In genomic region chr4:135453572-135453971, GRCm38 (mm10) we compare ENCODE assay signal across 14 mouse cellular contexts. TPM values are rescaled to one million over a fixed set of nuclear protein-coding genes. Genes with fewer than 3 reads are reported as not detected.
A peak's percentile ranks its signal among the peaks of the same experiment; 100 is the strongest.
DNase-seq lines count a peak whose midpoint lies in the region; ATAC-seq lines count a peak whose summit lies in the region.
"Had no signal": no experiment of that assay in that cellular context is flagged by ENCODE, and none has a peak within 500 bp of the region (broad histone marks: within the 10 kb centered on the region; RNA-seq: fewer than 3 reads in every experiment).

No protein-coding gene starts in this region.

- H3K4me2 ChIP-seq in embryonic facial prominence, embryonic 13.5 days: no peak overlapping the region
- no peak overlapping the region for H3K4me2 ChIP-seq in liver, embryonic 11.5 days
- H3K4me2 ChIP-seq: embryonic facial prominence, embryonic 12.5 days; forebrain, embryonic 13.5 days had no signal

- H3K9me3 ChIP-seq in embryonic facial prominence, embryonic 13.5 days: no peaks in the 10 kb centered on the region
- H3K9me3 ChIP-seq in embryonic facial prominence, embryonic 10.5 days: no peaks in the 10 kb centered on the region
- H3K9me3 ChIP-seq in liver, embryonic 11.5 days (ENCODE audit: control insufficient read depth, low read length): no peaks in the 10 kb centered on the region
- H3K9me3 ChIP-seq: embryonic facial prominence, embryonic 12.5 days; forebrain, embryonic 13.5 days had no signal

- ATAC-seq in embryonic facial prominence, embryonic 13.5 days (ENCODE audit: insufficient number of reproducible peaks, insufficient read depth, low FRiP score, low TSS enrichment, low read depth): no peak
- no peak for ATAC-seq in liver, embryonic 11.5 days (replicated peaks; ENCODE audit: low FRiP score)
- ATAC-seq: forebrain, embryonic 13.5 days had no signal

- 0 out of 2 replicates have a peak overlapping the region, but pooled peaks have one; percentile 32 for H3K9ac ChIP-seq in embryonic facial prominence, embryonic 13.5 days
- 0 out of 2 replicates have a peak overlapping the region, but pooled peaks have one; percentile 9 for H3K9ac ChIP-seq in liver, embryonic 11.5 days (ENCODE audit: low read depth, low read length)
- H3K9ac ChIP-seq: embryonic facial prominence, embryonic 12.5 days; forebrain, embryonic 13.5 days had no signal

- no peaks in the 10 kb centered on the region for H3K27me3 ChIP-seq in embryonic facial prominence, embryonic 13.5 days
- H3K27me3 ChIP-seq in embryonic facial prominence, embryonic 10.5 days (replicated peaks; ENCODE audit: low read depth, poor library complexity, severe bottlenecking): no peaks in the 10 kb centered on the region
- H3K27me3 ChIP-seq in liver, embryonic 11.5 days (replicated peaks; ENCODE audit: control insufficient read depth, insufficient read depth, low read length): no peaks in the 10 kb centered on the region
- H3K27me3 ChIP-seq: embryonic facial prominence, embryonic 12.5 days; forebrain, embryonic 13.5 days had no signal

- 71% methylated on average over 12 of the region's 12 CpGs for WGBS in embryonic facial prominence, embryonic 13.5 days
- WGBS in embryonic facial prominence, embryonic 10.5 days: 78% methylated on average over 12 of the region's 12 CpGs
- 79% methylated on average over 12 of the region's 12 CpGs for WGBS in liver, embryonic 11.5 days

- H3K4me1 ChIP-seq in embryonic facial prominence, embryonic 13.5 days: peaks cover 12% of the 10 kb centered on the region
- H3K4me1 ChIP-seq in embryonic facial prominence, embryonic 10.5 days: peaks cover 24% of the 10 kb centered on the region
- peaks cover 13% of the 10 kb centered on the region for H3K4me1 ChIP-seq in liver, embryonic 11.5 days (replicated peaks; ENCODE audit: control insufficient read depth, insufficient read depth, low read length)

- intact Hi-C loops in gastrocnemius, postnatal 14 days (cut with DNase I; ENCODE audit: low total_unique reads): no loop called here

- H3K27ac ChIP-seq in embryonic facial prominence, embryonic 13.5 days: no peak overlapping the region
- H3K27ac ChIP-seq in embryonic facial prominence, embryonic 10.5 days (replicated peaks): no peak overlapping the region
- H3K27ac ChIP-seq in liver, embryonic 11.5 days (ENCODE audit: low read depth, low read length): no peak overlapping the region
- H3K27ac ChIP-seq: embryonic facial prominence, embryonic 12.5 days; forebrain, embryonic 13.5 days; macrophage had no signal

- DNase-seq in embryonic facial prominence, embryonic 10.5 days (ENCODE audit: low spot score): no peak
- DNase-seq in liver, embryonic 11.5 days (ENCODE audit: low spot score): no peak
- DNase-seq in liver: no peak
- DNase-seq in kidney, postnatal 10 days: peak; percentile 37
- peak; percentile 32 for DNase-seq in lung, postnatal 36 days
- DNase-seq in cerebellum, adult 18-20 months: no peak
- DNase-seq in gastrocnemius, postnatal 14 days: no peak
- DNase-seq: cerebellum, postnatal 14 days; gastrocnemius, postnatal 25 days; heart, postnatal 14 days had no signal

- H3K4me3 ChIP-seq in embryonic facial prominence, embryonic 13.5 days: no peak overlapping the region
- H3K4me3 ChIP-seq in embryonic facial prominence, embryonic 10.5 days: no peak overlapping the region
- no peak overlapping the region for H3K4me3 ChIP-seq in liver, embryonic 11.5 days (ENCODE audit: low read depth, low read length)
- H3K4me3 ChIP-seq: embryonic facial prominence, embryonic 12.5 days; forebrain, embryonic 13.5 days had no signal

- no peaks in the 10 kb centered on the region for H3K36me3 ChIP-seq in embryonic facial prominence, embryonic 13.5 days
- H3K36me3 ChIP-seq in embryonic facial prominence, embryonic 10.5 days (replicated peaks): no peaks in the 10 kb centered on the region
- H3K36me3 ChIP-seq in liver, embryonic 11.5 days (ENCODE audit: control insufficient read depth, insufficient read depth, low read length): 0 out of 2 replicates have a peak, but pooled peaks cover 2% of the 10 kb centered on the region
- H3K36me3 ChIP-seq: embryonic facial prominence, embryonic 12.5 days had no signal

RNA-seq across cellular contexts. Expression of gene Rcan3, which starts 19.9 kb away (rescaled TPM):
- 14.0 and 15.1 TPM in 2 replicates for polyA plus RNA-seq in embryonic facial prominence, embryonic 13.5 days (2015; fragmentation: Nextera tagmentation; extraction: Ambion mirVana)
- polyA plus RNA-seq in embryonic facial prominence, embryonic 10.5 days (2016; fragmentation: Nextera tagmentation; extraction: Ambion mirVana): 8.9 TPM in 2 replicates
- polyA plus RNA-seq in liver, embryonic 11.5 days (2014; fragmentation: Nextera tagmentation; extraction: Ambion mirVana): 8.6 and 9.2 TPM in 2 replicates
- 1 to 10 TPM; 6.1 to 6.7 TPM for total RNA-seq in gastrocnemius, postnatal 14 days (2021)

RNA-seq across cellular contexts. Expression of gene Stpg1, which starts 41.0 kb away (rescaled TPM):
- polyA plus RNA-seq in embryonic facial prominence, embryonic 13.5 days (2015; fragmentation: Nextera tagmentation; extraction: Ambion mirVana): 0.21 TPM in 1 of 2 replicates, not detected in the other
- polyA plus RNA-seq in embryonic facial prominence, embryonic 10.5 days (2016; fragmentation: Nextera tagmentation; extraction: Ambion mirVana): 0.18 and 0.37 TPM in 2 replicates
- polyA plus RNA-seq in liver, embryonic 11.5 days (2014; fragmentation: Nextera tagmentation; extraction: Ambion mirVana): 0.15 and 0.47 TPM in 2 replicates
- total RNA-seq in gastrocnemius, postnatal 14 days (2021): under 1 TPM in 1 of 2 experiments, not detected in 1; 0.22 TPM

RNA-seq across cellular contexts. Expression of gene Nipal3, which starts 41.3 kb away (rescaled TPM):
- polyA plus RNA-seq in embryonic facial prominence, embryonic 13.5 days (2015; fragmentation: Nextera tagmentation; extraction: Ambion mirVana): 2.3 and 3.5 TPM in 2 replicates
- polyA plus RNA-seq in embryonic facial prominence, embryonic 10.5 days (2016; fragmentation: Nextera tagmentation; extraction: Ambion mirVana): 3.2 and 3.7 TPM in 2 replicates
- polyA plus RNA-seq in liver, embryonic 11.5 days (2014; fragmentation: Nextera tagmentation; extraction: Ambion mirVana): 2.8 and 4.5 TPM in 2 replicates
- total RNA-seq in gastrocnemius, postnatal 14 days (2021): 10 to 100 TPM in 1 of 2 experiments, 1 to 10 TPM in 1; 7.4 to 11.0 TPM

RNA-seq across cellular contexts. Expression of gene Ncmap, which starts 55.5 kb away (rescaled TPM):
- polyA plus RNA-seq in embryonic facial prominence, embryonic 13.5 days (2015; fragmentation: Nextera tagmentation; extraction: Ambion mirVana): 6.0 and 7.0 TPM in 2 replicates
- polyA plus RNA-seq in embryonic facial prominence, embryonic 10.5 days (2016; fragmentation: Nextera tagmentation; extraction: Ambion mirVana): 0.83 and 0.88 TPM in 2 replicates
- 0.86 TPM in 1 of 2 replicates, not detected in the other for polyA plus RNA-seq in liver, embryonic 11.5 days (2014; fragmentation: Nextera tagmentation; extraction: Ambion mirVana)
- 10 to 100 TPM in 1 of 2 experiments, 1 to 10 TPM in 1; 5.6 to 19.2 TPM for total RNA-seq in gastrocnemius, postnatal 14 days (2021)
- polyA plus RNA-seq: macrophage had no signal

Comparison
In these comparisons a context has a peak if more than half of its experiments do, and no peak if none do; other contexts are left out.
1. DNase-seq: peak in kidney, postnatal 10 days (single experiment) and lung, postnatal 36 days (single experiment); none in embryonic facial prominence, embryonic 10.5 days (single experiment), liver, embryonic 11.5 days (single experiment), liver (single experiment), cerebellum, adult 18-20 months (0 of 2) and gastrocnemius, postnatal 14 days (single experiment).